Mouse (Mus musculus): ENCODE results near the gene Dctn3. TPM values are rescaled to one million over a fixed set of nuclear protein-coding genes. Genes with fewer than 3 reads are reported as not detected.
A peak's percentile ranks its signal among the peaks of the same experiment; 100 is the strongest.

The Dctn3 gene
- polyA plus RNA-seq, 1 experiment from 2014 or later: 320 TPM

DNA sequence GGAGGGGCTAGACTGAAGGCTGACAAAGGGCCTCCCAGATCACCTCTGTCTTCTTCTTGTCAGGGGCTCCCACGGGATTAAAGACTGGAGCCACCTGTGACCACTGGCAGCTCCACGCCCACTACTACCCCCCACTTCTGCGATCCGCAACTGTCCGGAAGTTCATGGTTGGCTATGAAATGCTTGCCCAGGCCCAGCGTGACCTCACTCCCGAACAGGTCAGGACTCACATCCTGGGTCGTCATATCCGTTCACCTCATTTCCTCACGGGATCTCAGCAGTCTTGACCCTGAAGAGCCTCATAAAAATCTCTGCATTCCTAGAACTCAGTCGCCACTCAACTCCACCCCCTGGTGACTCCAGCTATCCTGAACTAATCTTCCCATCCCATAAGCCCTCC is 35.1 kb upstream of the Dctn3 start:
- Histone ChIP-seq H3K27ac (replicated peaks) (no peak overlapping the region), H3K9me3 (replicated peaks) (no peaks in the 10 kb centered on the region), H3K27me3 (replicated peaks) (no peaks in the 10 kb centered on the region), H3K4me2 (no peak overlapping the region), H3K4me3 (replicated peaks) (no peak overlapping the region), H3K4me1 (peaks cover 51% of the 10 kb centered on the region), H3K36me3 (peaks cover 7% of the 10 kb centered on the region; the same call in 1 of the 2 replicates), H3K9ac (replicated peaks) (no peak overlapping the region)
- no peak for ATAC-seq (ENCODE audit: low FRiP score)
- WGBS: 85% methylated on average over 11 of the region's 11 CpGs

DNA sequence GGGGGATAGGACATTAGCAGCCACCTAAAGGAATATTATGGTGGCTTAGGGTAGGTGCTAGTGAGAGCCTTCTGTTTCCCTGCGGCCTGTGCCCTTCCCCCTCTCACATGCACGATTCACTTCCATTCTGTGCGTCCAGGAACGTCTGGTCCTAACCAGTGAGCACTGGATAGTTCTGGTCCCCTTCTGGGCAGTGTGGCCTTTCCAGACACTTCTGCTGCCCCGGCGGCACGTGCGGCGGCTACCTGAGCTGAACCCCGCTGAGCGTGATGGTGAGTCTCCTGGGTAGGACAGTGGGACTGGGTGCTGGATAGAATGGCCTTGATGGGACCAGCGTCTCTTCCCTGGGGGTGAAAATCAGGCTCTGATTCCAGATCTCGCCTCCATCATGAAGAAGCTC is 34.4 kb upstream of the Dctn3 start:
- H3K27ac ChIP-seq (replicated peaks): no peak overlapping the region
- H3K4me3 ChIP-seq (replicated peaks): no peak overlapping the region
- no peaks in the 10 kb centered on the region for H3K9me3 ChIP-seq (replicated peaks)
- no peak for ATAC-seq (ENCODE audit: low FRiP score)
- WGBS: 94% methylated on average over 13 of the region's 13 CpGs
- H3K36me3 ChIP-seq: peaks cover 7% of the 10 kb centered on the region; the same call in 1 of the 2 replicates
- H3K27me3 ChIP-seq (replicated peaks): no peaks in the 10 kb centered on the region
- no peak overlapping the region for H3K9ac ChIP-seq (replicated peaks)
- no peak overlapping the region for H3K4me2 ChIP-seq
- H3K4me1 ChIP-seq: peaks cover 45% of the 10 kb centered on the region

DNA sequence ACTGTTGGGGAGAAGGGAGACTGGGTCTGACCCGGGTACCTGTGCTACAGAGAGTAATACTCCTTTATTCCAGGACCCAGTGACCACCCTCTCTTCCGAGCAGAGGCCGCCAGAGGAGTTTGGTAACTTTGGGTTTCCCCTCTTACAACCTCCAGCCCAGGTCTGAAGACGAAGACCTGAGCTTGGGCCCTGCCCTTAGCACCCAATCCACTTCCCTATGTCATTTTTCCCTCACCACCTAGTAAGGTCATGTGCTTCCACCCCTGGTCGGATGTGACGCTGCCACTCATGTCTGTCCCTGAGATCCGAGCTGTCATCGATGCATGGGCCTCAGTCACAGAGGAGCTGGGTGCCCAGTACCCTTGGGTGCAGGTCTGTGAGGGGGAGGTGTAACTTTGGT is 33.5 kb upstream of the Dctn3 start:
- H3K4me2 ChIP-seq: peak overlapping the region; percentile 95
- peak overlapping the region; percentile 78 for H3K4me3 ChIP-seq (replicated peaks)
- peak overlapping the region; percentile 87; the same call in 1 of the 2 replicates for H3K27ac ChIP-seq (replicated peaks)
- no peak for ATAC-seq (ENCODE audit: low FRiP score)
- 79% methylated on average over 8 of the region's 8 CpGs for WGBS
- peaks cover 7% of the 10 kb centered on the region; the same call in 1 of the 2 replicates for H3K36me3 ChIP-seq
- peak overlapping the region; percentile 84 for H3K9ac ChIP-seq (replicated peaks)
- H3K9me3 ChIP-seq (replicated peaks): no peaks in the 10 kb centered on the region
- peaks cover 37% of the 10 kb centered on the region for H3K4me1 ChIP-seq
- H3K27me3 ChIP-seq (replicated peaks): no peaks in the 10 kb centered on the region

DNA sequence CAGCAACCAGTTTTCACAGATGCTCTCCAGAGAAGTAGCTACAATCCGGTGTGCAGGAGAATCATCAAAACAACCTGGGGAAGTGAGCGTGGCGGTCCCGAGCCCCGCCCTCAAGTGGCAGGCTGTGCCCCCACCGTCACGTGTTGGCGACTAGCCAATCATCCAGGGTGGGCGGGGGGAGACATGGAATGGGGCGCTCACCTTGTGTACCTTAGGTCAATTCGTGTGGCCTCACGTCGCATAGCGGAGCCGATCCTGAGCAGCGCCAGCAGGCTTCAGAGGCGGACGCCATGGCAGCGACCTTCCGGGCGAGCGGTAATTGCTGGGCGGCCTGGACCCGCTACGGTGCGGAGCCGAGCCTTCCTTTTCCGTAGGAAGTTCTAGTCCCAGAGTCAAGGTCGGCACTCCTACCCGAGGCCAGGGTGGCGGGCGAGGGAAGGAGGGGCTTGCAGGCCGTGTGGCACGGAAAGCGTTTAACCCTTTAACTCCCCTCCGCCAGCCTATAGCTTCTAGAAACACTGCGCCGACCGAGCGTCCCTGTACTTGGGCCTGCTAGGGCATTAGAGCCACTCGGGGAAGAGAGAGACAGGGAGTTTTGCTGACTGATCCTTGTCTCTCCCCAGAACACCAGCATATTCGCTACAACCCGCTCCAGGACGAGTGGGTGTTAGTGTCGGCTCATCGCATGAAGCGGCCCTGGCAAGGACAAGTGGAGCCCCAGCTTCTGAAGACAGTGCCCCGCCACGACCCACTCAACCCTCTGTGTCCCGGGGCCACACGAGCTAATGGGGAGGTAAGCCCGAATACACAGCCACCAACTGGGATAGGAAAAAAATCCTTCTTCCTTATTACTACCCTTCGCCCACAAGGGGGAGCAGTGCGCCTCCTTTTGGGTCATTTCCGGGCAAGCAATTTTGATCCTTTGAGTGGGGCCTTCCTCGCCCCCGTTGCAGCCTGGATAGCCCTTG is 32.7 kb upstream of the Dctn3 start, which contains the start of gene Sigmar1:
TSS of gene Sigmar1 (minus strand) at position 820 of the 968 bp plus-strand sequence.
- Histone ChIP-seq H3K9me3 (replicated peaks) (no peaks in the 10 kb centered on the region), H3K27ac (replicated peaks) (peak within 1 kb of the TSS; percentile 87), H3K4me2 (peak within 1 kb of the TSS; percentile 95), H3K27me3 (replicated peaks) (no peaks in the 10 kb centered on the region), H3K36me3 (peaks cover 7% of the 10 kb centered on the region; the same call in 1 of the 2 replicates), H3K9ac (replicated peaks) (peak within 1 kb of the TSS; percentile 84), H3K4me1 (peaks cover 29% of the 10 kb centered on the region), H3K4me3 (replicated peaks) (peak within 1 kb of the TSS; percentile 78)
- peak; percentile 85 for ATAC-seq (ENCODE audit: low FRiP score)
- under 1% methylated on average over 57 of the region's 57 CpGs for WGBS

DNA sequence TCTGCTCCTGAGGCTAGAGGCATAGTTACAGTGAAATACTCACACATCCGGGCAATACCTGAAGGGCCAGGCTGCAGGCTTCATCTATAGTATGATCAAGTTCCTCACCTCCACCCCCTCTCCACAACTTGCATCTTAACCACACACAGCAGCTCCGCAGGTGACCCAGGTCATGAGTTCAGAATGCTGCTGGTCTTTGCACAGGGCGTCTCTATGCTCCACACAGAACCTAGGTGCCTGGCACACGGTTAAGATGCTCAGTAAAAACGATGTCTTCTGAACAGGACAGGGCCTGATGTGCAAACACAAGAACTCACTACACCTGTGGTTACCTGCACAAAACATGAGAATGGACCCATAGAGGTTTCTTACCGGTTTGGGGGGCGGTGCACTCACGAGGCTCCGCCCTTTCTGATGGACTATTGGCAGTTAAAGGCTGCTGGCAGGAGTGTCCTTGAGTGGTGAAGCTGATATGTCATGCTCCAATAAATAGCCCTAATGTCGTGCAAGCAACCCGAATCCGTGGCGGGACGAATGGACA is 31.9 kb upstream of the Dctn3 start, which contains the start of gene Galt:
TSS of gene Galt (plus strand) at position 432 of the 541 bp plus-strand sequence.
- 13% methylated on average over 14 of the region's 14 CpGs for whole genome bisulfite sequencing
- H3K27ac ChIP-seq (replicated peaks): peak within 1 kb of the TSS; percentile 87
- H3K36me3 ChIP-seq: peaks cover 7% of the 10 kb centered on the region; the same call in 1 of the 2 replicates
- H3K4me3 ChIP-seq (replicated peaks): peak within 1 kb of the TSS; percentile 78
- H3K9ac ChIP-seq (replicated peaks): peak within 1 kb of the TSS; percentile 84
- no peaks in the 10 kb centered on the region for H3K27me3 ChIP-seq (replicated peaks)
- H3K9me3 ChIP-seq (replicated peaks): no peaks in the 10 kb centered on the region
- peaks cover 22% of the 10 kb centered on the region for H3K4me1 ChIP-seq
- H3K4me2 ChIP-seq: peak within 1 kb of the TSS; percentile 95
- ATAC-seq (ENCODE audit: low FRiP score): peak; percentile 79

DNA sequence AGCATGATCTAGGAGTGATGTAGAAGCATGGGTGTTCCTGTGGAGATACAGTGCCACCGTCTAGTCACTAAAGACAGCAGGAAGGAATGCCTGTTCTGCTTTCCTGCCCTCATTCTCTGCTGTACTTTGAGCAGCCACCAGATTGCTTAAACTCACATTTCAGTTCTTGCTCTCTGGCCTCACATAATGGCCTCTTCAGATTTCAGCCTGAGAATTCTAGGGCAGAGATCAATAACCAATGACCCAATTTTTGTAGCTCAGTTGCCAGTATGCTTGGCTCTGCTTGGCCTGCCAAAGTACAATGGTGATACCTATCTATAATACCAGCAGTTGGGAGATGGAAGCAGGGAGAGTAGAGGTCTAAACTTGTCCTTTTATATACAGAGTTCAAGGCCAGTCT is 22.1 kb upstream of the Dctn3 start:
- no peak overlapping the region for H3K9ac ChIP-seq (replicated peaks)
- no peak overlapping the region for H3K4me3 ChIP-seq (replicated peaks)
- H3K36me3 ChIP-seq: no peaks in the 10 kb centered on the region
- H3K9me3 ChIP-seq (replicated peaks): no peaks in the 10 kb centered on the region
- ATAC-seq (ENCODE audit: low FRiP score): no peak
- peaks cover 3% of the 10 kb centered on the region; the same call in 1 of the 2 replicates for H3K27me3 ChIP-seq (replicated peaks)
- H3K4me2 ChIP-seq: no peak overlapping the region
- H3K27ac ChIP-seq (replicated peaks): no peak overlapping the region
- 81% methylated on average over 1 of the region's 1 CpGs for WGBS
- H3K4me1 ChIP-seq: peaks cover 11% of the 10 kb centered on the region

DNA sequence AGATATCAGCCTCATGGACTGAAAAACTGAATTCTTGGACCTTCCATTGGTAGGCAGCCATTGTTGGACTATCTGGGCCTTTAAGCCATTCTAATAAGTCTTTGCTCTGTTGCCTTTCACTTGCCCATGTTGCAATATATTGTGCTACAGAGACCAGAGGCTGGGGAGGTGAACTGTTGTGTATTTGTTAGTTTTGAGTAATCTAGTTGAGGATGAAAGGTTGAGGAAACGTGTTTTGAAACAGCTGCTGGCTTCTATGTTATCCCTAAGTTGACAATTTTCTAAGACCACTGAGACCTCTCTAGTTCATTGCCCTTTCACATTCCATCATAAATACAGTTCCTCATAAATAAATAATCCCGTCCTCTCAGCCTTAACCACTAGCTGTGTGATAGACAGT is 21.2 kb upstream of the Dctn3 start:
- Histone ChIP-seq H3K4me2 (no peak overlapping the region), H3K4me1 (peaks cover 20% of the 10 kb centered on the region), H3K27me3 (replicated peaks) (peaks cover 3% of the 10 kb centered on the region; the same call in 1 of the 2 replicates), H3K9me3 (replicated peaks) (no peaks in the 10 kb centered on the region), H3K4me3 (replicated peaks) (no peak overlapping the region), H3K27ac (replicated peaks) (no peak overlapping the region), H3K36me3 (no peaks in the 10 kb centered on the region), H3K9ac (replicated peaks) (no peak overlapping the region)
- ATAC-seq (ENCODE audit: low FRiP score): no peak
- WGBS: 74% methylated on average over 2 of the region's 2 CpGs

DNA sequence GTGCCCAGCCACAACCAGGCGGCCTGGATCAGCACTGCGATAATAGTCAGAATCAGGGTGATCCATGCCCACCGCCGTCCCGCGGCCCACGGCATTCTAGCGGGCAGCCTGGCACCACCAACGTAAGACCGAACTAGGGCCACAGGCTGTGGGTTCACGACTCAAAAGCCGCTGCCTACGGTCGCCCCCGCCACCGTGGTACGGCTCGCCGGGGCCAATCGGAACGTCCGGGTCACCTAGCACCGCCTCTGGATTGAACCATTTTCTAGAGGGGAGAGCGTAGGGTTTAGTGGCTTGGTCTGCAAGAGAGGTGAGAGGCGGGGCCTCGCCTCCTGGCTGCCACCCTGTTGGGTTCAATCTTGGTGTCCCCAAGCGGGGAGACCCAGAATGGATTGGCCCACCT is 18.2 kb upstream of the Dctn3 start:
- Histone ChIP-seq H3K9me3 (replicated peaks) (no peaks in the 10 kb centered on the region), H3K27me3 (replicated peaks) (peaks cover 3% of the 10 kb centered on the region; the same call in 1 of the 2 replicates), H3K9ac (replicated peaks) (peak overlapping the region; percentile 67), H3K36me3 (peaks cover 9% of the 10 kb centered on the region), H3K27ac (replicated peaks) (peak overlapping the region; percentile 86), H3K4me3 (replicated peaks) (peak overlapping the region; percentile 77), H3K4me1 (peaks cover 21% of the 10 kb centered on the region), H3K4me2 (peak overlapping the region; percentile 86)
- 0% methylated on average over 27 of the region's 27 CpGs for WGBS
- ATAC-seq (ENCODE audit: low FRiP score): peak; percentile 97

DNA sequence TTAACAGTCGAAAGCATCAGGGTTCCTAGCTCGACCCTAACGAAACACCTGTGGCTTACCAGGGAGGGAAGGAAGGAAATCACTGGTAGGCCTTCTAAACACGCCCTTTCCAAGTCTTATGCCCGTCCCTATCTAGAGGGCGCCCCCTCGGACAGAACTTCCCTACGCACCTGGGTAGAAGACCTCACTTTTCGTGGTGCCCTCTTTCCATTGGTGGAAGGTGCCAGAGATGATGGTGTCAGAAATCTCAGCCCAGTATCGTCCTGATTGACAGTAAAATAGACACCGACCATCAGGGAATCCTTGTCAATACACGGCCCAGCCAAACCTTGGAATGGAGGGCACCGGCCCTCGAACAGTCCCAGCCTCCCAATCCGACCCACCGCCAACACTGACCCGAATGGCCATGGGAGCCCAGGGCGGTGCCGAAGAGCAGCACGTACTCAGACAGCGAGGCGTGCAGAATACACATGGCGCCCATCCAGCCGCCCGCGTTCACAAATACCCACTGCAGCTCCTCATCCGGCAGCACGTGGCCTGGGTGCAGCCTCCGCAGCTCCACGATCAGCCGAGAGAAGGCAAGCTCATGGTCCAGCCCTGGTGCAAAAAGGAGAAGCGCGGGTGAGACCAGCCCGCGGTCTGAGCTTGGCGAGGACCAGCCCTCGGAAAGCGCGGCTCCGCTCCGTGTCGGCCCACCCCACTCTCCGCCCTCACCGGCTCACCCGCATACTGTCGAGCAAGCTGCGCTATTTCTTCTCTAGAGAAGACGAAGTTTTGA is 17.6 kb upstream of the Dctn3 start:
- H3K27me3 ChIP-seq (replicated peaks): peaks cover 3% of the 10 kb centered on the region; the same call in 1 of the 2 replicates
- peak; percentile 82 for ATAC-seq (ENCODE audit: low FRiP score)
- under 1% methylated on average over 44 of the region's 48 CpGs for WGBS
- no peaks in the 10 kb centered on the region for H3K9me3 ChIP-seq (replicated peaks)
- peak overlapping the region; percentile 77 for H3K4me3 ChIP-seq (replicated peaks)
- H3K9ac ChIP-seq (replicated peaks): peak overlapping the region; percentile 67
- peak overlapping the region; percentile 86 for H3K4me2 ChIP-seq
- H3K4me1 ChIP-seq: peaks cover 21% of the 10 kb centered on the region
- H3K27ac ChIP-seq (replicated peaks): peak overlapping the region; percentile 86
- peaks cover 9% of the 10 kb centered on the region for H3K36me3 ChIP-seq

DNA sequence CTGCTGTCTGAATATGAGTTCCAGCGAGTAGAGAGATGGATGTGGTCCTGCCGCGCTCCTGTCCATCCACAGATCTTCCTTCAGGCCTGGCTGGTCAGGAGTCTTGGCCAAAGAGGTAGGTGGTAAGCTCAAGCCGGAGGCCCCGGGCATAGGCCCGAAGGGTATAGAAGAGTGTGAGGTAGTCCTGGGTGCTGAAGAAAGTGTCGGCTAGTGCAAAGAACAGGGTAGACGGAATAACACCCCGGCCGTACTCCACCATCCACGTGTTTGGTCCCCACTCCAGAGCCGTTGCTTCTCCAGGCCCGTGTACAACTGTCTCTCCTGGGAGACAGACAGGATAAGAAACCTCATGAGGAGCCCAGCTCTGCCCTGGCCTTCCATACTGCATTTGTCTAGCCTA is 16.3 kb upstream of the Dctn3 start:
- no peaks in the 10 kb centered on the region for H3K9me3 ChIP-seq (replicated peaks)
- 96% methylated on average over 13 of the region's 13 CpGs for WGBS
- no peaks in the 10 kb centered on the region for H3K27me3 ChIP-seq (replicated peaks)
- peaks cover 9% of the 10 kb centered on the region for H3K36me3 ChIP-seq
- H3K4me2 ChIP-seq: peak overlapping the region; percentile 86; the same call in 1 of the 2 replicates
- H3K4me1 ChIP-seq: peaks cover 21% of the 10 kb centered on the region
- no peak for ATAC-seq (ENCODE audit: low FRiP score)
- H3K9ac ChIP-seq (replicated peaks): no peak overlapping the region
- no peak overlapping the region for H3K4me3 ChIP-seq (replicated peaks)
- no peak overlapping the region for H3K27ac ChIP-seq (replicated peaks)

DNA sequence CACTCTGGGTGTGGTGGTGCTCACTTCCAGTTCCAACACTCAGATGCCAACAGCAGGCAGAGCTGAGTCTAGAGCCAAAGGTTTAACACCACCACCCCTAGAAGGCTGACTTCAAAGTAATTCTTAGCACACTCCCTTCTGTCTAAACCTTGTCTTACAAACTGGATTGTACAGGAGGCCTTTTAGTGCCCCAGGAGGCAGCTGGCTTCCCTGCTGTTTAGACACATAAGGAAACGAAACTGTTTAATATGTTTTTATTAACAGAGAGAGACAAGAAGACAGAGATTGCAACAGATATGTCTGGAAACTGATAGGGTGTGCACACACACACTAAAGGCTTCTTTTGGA is 15.3 kb upstream of the Dctn3 start:
- ATAC-seq (ENCODE audit: low FRiP score): no peak
- peaks cover 9% of the 10 kb centered on the region for H3K36me3 ChIP-seq
- no peak overlapping the region for H3K4me3 ChIP-seq (replicated peaks)
- H3K27ac ChIP-seq (replicated peaks): no peak overlapping the region
- no peak overlapping the region for H3K4me2 ChIP-seq
- no peaks in the 10 kb centered on the region for H3K9me3 ChIP-seq (replicated peaks)
- WGBS: 52% methylated on average over 1 of the region's 1 CpGs
- no peak overlapping the region for H3K9ac ChIP-seq (replicated peaks)
- peaks cover 21% of the 10 kb centered on the region for H3K4me1 ChIP-seq
- peaks cover 8% of the 10 kb centered on the region for H3K27me3 ChIP-seq (replicated peaks)
